Mouse (Mus musculus) cerebellum, postnatal 36 days (tissue): ENCODE measurements around the gene Sh3bp4.

ENCODE experiments used
- DNase-seq, 2 experiments: peaks; one replicate each; pipeline ENCODE4 v3.0.0; 2021 to 2022; ENCODE audit warnings: mixed read lengths in 2 of 2

Sh3bp4 gene

GRCm38 (mm10) chr1:89094416-89094815, 24.2 kb downstream of the Sh3bp4 start:
- no peak for DNase-seq

GRCm38 (mm10) chr1:89095642-89096424, 25.6 kb downstream of the Sh3bp4 start:
- DNase-seq = no peak

- DNase-seq = no peak
Observed at GRCm38 (mm10) chr1:89102231-89103003, 32.2 kb downstream of the Sh3bp4 start.

GRCm38 (mm10) chr1:89103004-89103263, 32.7 kb downstream of the Sh3bp4 start:
- no peak for DNase-seq

- DNase-seq = no peak
Observed at GRCm38 (mm10) chr1:89103505-89103904, 33.3 kb downstream of the Sh3bp4 start.

GRCm38 (mm10) chr1:89104066-89104765, 34.0 kb downstream of the Sh3bp4 start:
- no peak for DNase-seq

- DNase-seq = no peak
Observed at GRCm38 (mm10) chr1:89105891-89106830, 35.9 kb downstream of the Sh3bp4 start.

GRCm38 (mm10) chr1:89107466-89107865, 37.3 kb downstream of the Sh3bp4 start:
- DNase-seq = no peak

- DNase-seq = no peak
Observed at GRCm38 (mm10) chr1:89108340-89108896, 38.2 kb downstream of the Sh3bp4 start.

GRCm38 (mm10) chr1:89109767-89110166, 39.6 kb downstream of the Sh3bp4 start:
- DNase-seq = no peak

- DNase-seq = no peak
Observed at GRCm38 (mm10) chr1:89110767-89111534, 40.7 kb downstream of the Sh3bp4 start.

GRCm38 (mm10) chr1:89112544-89112943, 42.3 kb downstream of the Sh3bp4 start:
- DNase-seq = no peak

GRCm38 (mm10) chr1:89113731-89114130, 43.5 kb downstream of the Sh3bp4 start:
- DNase-seq = no peak

GRCm38 (mm10) chr1:89117062-89117461, 46.8 kb downstream of the Sh3bp4 start:
- DNase-seq = no peak

GRCm38 (mm10) chr1:89118076-89118475, 47.9 kb downstream of the Sh3bp4 start:
- no peak for DNase-seq

- DNase-seq = no peak
Observed at GRCm38 (mm10) chr1:89118836-89119235, 48.6 kb downstream of the Sh3bp4 start.

- no peak for DNase-seq
Observed at GRCm38 (mm10) chr1:89120290-89120689, 50.1 kb downstream of the Sh3bp4 start.

GRCm38 (mm10) chr1:89121466-89121865, 51.3 kb downstream of the Sh3bp4 start:
- no peak for DNase-seq

GRCm38 (mm10) chr1:89122376-89122775, 52.2 kb downstream of the Sh3bp4 start:
- DNase-seq = no peak

- DNase-seq = no peak
Observed at GRCm38 (mm10) chr1:89124076-89124475, 53.9 kb downstream of the Sh3bp4 start.

- DNase-seq = no peak
Observed at GRCm38 (mm10) chr1:89127163-89127562, 56.9 kb downstream of the Sh3bp4 start.
